Mouse (Mus musculus) ES-Bruce4 (cell line): ENCODE data around the gene Ccser1.

Source experiments
- CTCF ChIP-seq: IDR thresholded peaks from one replicate; pipeline ENCODE4 v1.8.1; 2011; ENCODE audit warnings: low read depth, low read length
- EP300 ChIP-seq: IDR thresholded peaks from 2 replicates; pipeline ENCODE4 v1.6.1; 2011; ENCODE audit warnings: low read depth, low read length; ENCODE audit not compliant: insufficient read depth

- no peak for TF ChIP-seq CTCF
- TF ChIP-seq EP300 = no peak
These were observed 550.2 kb downstream of the Ccser1 start for GRCm38 (mm10) chr6:61730088-61730880.
